Mouse (Mus musculus): ENCODE results near the gene Spata22.
"Not testable (repeated sequence)": the region's sequence is repeated elsewhere in the genome, so short reads cannot be mapped to it uniquely, and the experiment has no call there.

Gene Spata22

GRCm38 (mm10) chr11:73329442-73329841 is at the start of gene Spata22, which contains the start of the genes Aspa and Gm49340:
Gene Spata22, plus strand, starts transcription at chr11:73329741.
Gene Aspa, minus strand, starts transcription at chr11:73329596.
Gene Gm49340, plus strand, starts transcription at chr11:73329741.
- no peak for DNase-seq

GRCm38 (mm10) chr11:73280710-73281109 is 48.8 kb upstream of the Spata22 start:
- no peak for DNase-seq

- peak; percentile 74 to 76 for DNase-seq
Measured at GRCm38 (mm10) chr11:73281528-73282027, 48.0 kb upstream of the Spata22 start.

GRCm38 (mm10) chr11:73283369-73283768 is 46.2 kb upstream of the Spata22 start:
- no peak for DNase-seq

GRCm38 (mm10) chr11:73283926-73284325 is 45.6 kb upstream of the Spata22 start:
- no peak for DNase-seq

GRCm38 (mm10) chr11:73284351-73284750 is 45.2 kb upstream of the Spata22 start:
- no peak for DNase-seq

GRCm38 (mm10) chr11:73289621-73290020 is 39.9 kb upstream of the Spata22 start:
- no peak for DNase-seq

- no peak for DNase-seq
Measured at GRCm38 (mm10) chr11:73303123-73303522, 26.4 kb upstream of the Spata22 start.

- DNase-seq: no peak
Measured at GRCm38 (mm10) chr11:73315961-73316360, 13.6 kb upstream of the Spata22 start.

- DNase-seq: not testable (repeated sequence)
Measured at GRCm38 (mm10) chr11:73318581-73318980, 11.0 kb upstream of the Spata22 start.

GRCm38 (mm10) chr11:73321064-73321463 is 8.5 kb upstream of the Spata22 start:
- not testable (repeated sequence) for DNase-seq

GRCm38 (mm10) chr11:73323906-73324830 is 5.4 kb upstream of the Spata22 start:
- no peak for DNase-seq

GRCm38 (mm10) chr11:73326485-73326886 is 3.1 kb upstream of the Spata22 start:
- DNase-seq: no peak

GRCm38 (mm10) chr11:73327361-73327760 is 2.2 kb upstream of the Spata22 start:
- DNase-seq: no peak

- no peak for DNase-seq
Measured at GRCm38 (mm10) chr11:73333357-73333756, 3.8 kb downstream of the Spata22 start.

- no peak for DNase-seq
Measured at GRCm38 (mm10) chr11:73336919-73337318, 7.4 kb downstream of the Spata22 start.

- DNase-seq: no peak
Measured at GRCm38 (mm10) chr11:73350483-73350882, 20.9 kb downstream of the Spata22 start, which contains the start of gene Olfr20. Gene Olfr20, plus strand, starts transcription at chr11:73350783.

GRCm38 (mm10) chr11:73370946-73371345 is 41.4 kb downstream of the Spata22 start, which contains the start of gene Olfr376:
Gene Olfr376, plus strand, starts transcription at chr11:73371246.
- DNase-seq: no peak

- DNase-seq: no peak
Measured at GRCm38 (mm10) chr11:73395374-73395773, 65.8 kb downstream of the Spata22 start.

Measured in cerebellum, postnatal 14 days (tissue).